Mouse (Mus musculus) megakaryocyte, adult 5-6 weeks (primary cell): ENCODE measurements around the gene Lrrk2. TPM values are rescaled to one million over a fixed set of nuclear protein-coding genes. Genes with fewer than 3 reads are reported as not detected.
A peak's percentile ranks its signal among the peaks of the same experiment; 100 is the strongest.

Experiments used
- ATAC-seq: 2 replicates; pipeline ENCODE4 v1.8.0; 2016; ENCODE audit warnings: mild to moderate bottlenecking, inconsistent platforms; ENCODE audit not compliant: poor library complexity, severe bottlenecking
- total RNA-seq, 2 experiments: library from RNA; stranded (forward) in 1 of 2; stranded (reverse) in 1 of 2; fragments of 153-499, 151-499 nt in 1 of 2; fragments of 221-1000, 200-1000 nt in 1 of 2; gene quantifications; 2 replicates each; pipeline versions ENCODE4 v1.2.3 to v1.2.4; 2015 to 2017

Lrrk2 gene
- total RNA-seq, 2 experiments from 2014 or later, result 69.0 to 80.1 TPM

DNA sequence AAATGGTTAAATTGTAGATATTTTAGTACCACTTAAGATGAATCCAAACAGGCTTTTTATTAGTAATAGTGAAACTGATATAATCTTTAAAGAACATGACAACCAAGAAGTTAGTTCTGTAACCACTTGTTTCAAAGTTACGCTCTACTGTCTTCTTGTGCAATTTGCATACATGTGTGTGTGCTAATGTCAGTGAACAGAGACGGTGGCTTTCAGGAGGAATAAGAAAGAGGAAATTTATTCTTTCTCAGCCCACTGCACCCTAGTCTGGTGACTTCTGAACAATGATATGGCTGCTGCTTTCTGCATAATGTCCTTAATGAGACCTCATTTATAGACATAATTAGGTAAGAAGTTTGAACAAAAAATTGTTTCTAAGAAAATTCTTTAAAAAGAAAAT is 7.1 kb downstream of the Lrrk2 start:
- ATAC-seq, result peak; percentile 95

DNA sequence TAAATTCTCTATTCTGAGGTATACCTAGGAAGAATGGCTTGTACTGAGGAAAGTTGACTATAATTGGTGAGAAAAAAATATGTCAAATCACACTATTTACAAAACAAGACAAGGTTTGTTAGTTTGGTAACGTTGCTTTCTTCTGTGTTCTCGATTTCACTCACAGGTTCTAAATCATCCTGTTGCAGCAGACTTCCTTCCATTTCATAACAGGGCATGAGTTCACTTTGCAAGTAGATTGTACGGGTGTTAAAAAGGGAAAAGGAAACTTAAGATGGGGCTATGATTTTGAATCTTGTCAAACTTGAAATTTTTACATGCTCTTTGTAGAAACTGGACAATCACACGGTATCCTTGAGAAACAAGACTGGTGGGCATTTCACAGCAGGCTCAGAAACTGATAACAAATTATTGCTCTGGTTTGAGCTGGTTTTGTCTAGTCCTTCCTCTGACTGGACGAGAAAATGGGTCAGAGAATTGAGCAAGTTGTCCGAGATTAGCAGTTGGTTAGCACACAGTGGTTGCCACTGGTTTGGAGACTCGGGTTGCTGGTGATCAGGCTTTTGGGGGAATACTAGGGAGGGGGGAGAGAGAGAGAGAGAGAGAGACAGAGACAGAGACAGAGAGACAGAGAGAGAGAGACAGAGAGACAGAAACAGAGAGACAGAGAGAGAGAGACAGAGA is 13.0 kb downstream of the Lrrk2 start:
- peak; percentile 93 for ATAC-seq

DNA sequence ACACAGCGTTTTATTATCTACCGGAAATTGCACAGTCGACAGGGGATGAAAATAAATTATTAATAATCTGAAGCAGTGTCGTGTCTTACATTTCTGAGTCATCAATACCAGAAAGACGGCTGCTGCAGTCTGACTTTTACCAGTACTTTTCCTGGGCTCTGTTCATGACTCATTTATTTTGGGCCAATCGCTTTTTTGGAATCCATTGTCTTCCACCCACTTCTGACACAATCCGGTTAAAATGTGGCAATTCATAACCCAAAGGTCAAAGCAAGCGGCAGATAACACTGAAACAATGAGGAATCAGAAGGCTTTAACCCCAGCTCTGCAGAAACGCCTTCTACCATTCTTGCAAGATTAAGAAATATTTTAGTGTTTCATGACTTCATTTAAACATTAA is 17.7 kb downstream of the Lrrk2 start:
- ATAC-seq, result no peak

DNA sequence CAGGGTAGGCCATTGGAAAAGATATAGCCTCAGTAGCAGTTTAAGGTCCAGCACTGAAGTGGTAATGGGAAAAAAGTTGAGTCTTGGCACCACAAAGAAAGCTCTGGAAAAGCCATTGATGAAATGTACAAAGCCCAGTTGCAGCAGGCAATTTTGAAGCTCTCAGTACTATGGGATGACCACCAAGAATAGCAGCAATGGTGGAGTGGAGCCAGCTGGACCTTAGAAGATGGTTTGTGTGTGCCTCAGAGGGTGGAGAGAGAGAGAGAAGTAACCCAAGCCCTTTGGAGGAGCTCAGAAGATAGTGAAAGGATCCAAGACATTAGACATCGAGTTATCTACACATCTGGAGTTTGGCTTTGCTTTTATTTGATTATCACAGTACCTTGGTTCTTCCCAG is 20.1 kb downstream of the Lrrk2 start:
- ATAC-seq, result no peak

DNA sequence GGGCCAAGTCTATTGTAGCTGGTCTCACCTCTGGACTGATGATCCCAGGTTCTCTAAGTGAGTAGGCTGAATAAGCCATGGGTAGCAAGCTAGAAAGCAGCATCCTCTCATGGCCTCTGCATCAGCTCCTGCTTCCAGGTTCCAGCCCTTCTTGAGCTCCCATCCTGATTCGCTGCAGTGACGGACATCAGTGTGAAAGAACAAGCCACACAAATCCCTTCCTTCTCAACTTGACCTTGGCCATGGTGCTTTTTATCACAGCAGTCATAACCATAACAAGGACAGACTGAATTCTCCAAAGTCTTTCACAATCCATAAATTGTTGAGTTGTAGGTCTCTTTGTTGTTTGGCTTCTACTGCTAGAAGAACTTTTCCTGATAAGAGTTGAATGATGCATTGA is 20.9 kb downstream of the Lrrk2 start:
- ATAC-seq, result no peak

DNA sequence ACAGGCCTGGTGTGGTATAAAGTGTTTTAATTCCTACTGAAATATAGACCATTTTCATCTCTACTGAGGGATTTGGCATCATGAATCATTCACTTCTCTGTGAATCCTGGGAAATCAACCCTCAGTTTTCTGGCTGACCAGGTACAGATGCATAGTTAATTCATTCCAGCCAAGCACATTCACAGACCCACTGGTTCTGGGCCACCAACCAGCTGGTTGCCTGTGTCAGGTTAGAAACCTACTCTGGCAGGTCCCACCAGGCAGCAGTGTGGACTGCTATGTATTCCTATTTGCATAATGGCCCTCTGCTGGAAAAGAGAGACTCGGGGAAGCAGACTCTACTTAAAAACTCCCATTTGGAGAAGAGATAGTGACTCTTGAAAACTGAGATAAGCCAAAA is 27.9 kb downstream of the Lrrk2 start:
- ATAC-seq, result no peak

DNA sequence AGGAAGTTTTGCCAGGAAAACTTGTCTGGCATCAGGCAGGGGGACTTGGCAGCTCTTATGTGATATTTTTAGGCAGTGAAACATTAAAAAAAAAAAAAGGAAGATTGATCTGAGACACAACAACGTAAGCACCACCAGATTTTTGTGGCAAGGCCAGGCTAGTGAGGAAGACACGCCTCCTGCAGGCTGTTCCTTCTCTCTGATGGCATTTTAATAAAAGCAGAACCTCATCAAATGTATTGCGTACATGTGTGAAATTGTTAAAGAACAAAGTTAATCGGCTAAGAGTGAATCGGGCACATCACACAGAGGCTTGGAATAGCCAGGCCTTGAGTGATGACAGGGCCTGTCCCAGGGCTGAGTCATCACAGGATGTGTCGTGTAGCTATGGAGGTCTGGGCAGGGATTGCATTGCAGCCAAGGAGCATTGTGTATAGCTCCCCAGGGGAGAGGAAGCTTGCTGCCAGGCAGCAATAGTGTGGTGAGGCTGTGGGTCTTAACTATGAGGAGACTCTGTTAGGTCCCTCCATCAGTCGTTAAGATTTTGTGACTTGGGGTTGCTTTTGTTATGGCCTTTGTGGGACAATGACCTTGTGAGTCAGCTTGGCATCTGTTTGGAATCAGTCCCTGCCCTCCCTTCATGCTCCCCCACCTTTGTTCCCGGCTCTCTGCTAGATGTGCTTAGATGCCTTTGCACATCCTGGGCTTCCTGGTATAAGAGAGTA is 30.2 kb downstream of the Lrrk2 start:
- ATAC-seq, result peak; percentile 94

DNA sequence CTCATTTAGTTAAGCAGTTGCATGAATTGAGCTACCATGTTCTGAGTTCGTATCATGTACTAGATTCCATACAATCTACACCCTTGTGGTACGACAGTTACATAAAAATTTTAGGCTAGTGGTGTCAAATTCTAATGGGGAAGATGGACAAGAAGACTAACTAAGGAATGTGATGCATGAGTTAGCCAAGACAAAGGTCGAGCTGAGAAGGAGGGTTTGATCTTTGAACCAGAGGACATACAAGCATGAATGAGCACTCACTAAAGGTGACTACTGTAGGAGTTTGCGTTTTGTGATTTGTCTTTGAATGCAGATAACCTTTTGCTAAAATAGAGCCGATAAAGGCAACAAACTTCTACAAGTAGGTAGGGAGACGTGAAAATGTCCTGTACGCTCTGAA is 31.1 kb downstream of the Lrrk2 start:
- ATAC-seq, result no peak

DNA sequence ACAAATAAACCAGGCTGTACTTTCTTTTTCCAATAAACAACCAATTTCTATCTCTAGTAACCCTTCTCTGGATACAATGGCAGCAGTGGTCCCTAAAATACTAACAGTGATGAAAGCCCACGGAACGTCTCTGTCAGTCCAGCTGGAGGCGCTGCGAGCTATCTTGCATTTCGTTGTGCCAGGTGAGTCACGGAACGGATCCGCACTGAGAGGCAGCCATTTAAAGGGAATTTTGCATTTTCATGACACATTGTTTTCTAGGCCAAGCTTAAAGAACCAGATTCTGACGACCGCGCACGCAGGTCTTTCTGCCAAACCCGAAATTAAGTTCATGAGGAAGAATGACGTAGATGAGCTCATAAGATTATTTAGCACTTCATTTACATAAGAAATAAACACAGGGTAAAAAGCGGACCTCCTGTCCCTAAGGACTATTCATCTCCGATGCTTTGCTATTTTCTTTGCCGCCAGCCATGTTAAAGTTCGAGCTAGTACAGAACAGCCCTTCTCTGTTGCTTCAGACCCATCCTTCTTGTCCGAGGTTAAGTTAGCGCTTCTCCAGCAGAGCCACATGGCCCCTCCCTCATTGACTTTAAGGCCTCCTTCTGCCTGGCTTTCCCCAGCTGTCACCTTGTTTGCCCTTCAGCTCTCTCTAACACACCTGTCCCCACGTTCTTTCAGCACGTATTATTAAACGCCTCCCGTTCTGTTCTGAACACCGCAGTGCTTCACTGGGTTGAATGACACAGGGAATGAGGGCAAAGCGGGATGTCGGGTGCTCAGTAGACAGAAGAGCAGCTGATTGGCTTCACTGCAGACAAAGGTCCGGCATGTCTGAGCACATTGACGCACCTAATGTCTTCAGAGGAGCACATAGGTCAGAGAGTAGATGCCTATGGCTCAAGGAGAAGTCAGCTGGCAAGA is 36.5 kb downstream of the Lrrk2 start:
- ATAC-seq, result no peak

DNA sequence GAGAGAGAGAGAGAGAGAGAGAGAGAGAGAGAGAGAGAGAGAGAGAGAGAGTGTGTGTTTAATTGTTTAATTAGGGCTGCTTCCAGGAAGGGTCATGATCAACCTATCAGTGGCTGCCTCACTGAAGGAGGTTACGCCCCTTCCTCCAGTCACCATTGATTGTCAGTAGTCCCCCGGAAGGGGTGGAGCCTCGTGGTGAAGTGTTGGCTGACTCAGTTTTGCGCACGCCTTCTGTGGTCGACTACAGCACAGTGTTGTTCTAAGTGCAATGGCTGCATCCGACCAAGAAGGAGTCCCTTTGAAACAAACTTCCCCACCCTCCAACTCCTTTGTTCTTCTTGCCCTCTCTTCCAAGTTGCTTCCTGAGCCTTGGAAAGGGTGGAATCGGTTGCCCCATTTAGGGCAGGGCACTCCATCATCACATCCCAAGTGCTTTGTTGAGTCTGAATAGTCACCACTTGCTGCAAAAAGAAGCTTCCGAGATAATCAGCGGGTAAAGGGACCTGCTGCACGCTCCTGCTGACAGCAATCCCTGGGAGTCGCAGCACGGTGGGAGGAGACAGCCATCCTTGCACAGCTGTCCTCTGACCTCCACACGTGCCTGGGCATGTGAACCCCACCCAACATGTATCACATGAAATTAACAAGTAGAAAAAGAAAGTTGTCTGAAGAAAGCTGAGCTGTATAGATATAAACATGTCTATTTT is 62.4 kb downstream of the Lrrk2 start:
- no peak for ATAC-seq

DNA sequence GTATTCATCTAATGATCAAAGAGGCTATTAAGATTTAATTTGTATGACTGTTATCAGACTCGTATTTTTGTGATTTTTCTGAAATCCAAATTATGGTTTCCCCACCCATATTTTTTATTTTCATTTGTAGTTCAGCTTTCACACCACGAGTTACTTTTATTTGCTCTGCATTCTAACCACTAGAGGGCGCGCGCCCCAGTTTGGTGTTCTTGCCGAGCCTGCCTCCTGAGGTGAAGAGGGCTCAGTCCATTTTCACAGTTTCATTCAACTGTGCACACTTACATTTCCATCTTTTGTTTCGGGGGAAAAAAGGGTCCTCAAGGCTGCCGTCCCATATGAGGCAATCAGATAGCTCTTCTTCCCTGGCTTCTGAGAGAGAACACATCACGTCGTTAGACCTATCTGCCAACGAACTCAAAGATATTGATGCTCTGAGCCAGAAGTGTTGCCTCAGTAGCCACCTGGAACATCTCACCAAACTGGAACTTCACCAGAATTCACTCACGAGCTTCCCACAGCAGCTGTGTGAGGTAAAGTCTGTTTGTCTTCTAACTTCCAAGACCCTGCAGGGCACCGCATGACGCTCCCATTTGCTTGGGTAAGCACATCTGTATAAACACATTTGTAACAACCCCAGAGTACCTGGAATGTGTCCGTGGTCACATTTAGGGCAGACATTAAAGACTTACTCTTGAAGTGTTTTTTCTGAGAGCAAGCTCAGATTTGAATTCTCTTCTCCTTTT is 64.0 kb downstream of the Lrrk2 start:
- peak; percentile 54; the same call in 1 of the 2 replicates for ATAC-seq

DNA sequence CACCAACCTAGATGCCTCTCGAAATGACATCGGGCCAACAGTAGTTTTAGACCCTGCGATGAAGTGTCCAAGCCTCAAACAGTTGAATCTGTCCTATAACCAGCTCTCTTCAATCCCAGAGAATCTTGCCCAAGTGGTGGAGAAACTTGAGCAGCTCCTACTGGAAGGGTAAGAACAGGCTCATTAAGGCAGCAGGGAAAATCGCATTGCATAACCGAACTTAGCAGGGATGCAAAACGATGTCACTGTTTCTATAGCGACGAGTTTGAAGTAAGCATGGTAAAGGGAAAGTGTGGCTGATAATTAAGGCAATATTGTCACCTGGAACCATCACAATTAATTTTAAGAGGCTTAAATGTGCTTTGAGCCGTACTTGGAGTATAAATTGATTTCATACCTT is 65.8 kb downstream of the Lrrk2 start:
- ATAC-seq, result no peak

DNA sequence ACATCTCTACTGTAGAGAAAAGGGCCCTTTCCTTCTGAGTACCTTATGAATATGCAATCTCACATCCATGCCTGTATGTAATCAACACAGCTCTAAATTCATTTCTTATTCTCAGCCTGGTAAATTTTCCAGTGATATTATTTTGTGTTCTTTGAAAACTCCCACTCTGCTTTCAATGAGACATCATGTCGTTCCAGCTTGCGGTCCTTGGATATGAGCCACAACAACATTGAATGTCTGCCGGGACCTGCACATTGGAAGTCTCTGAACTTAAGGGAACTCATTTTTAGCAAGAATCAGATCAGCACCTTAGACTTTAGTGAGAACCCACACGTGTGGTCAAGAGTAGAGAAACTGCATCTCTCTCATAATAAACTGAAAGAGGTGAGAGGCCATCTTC is 72.5 kb downstream of the Lrrk2 start:
- ATAC-seq, result no peak

DNA sequence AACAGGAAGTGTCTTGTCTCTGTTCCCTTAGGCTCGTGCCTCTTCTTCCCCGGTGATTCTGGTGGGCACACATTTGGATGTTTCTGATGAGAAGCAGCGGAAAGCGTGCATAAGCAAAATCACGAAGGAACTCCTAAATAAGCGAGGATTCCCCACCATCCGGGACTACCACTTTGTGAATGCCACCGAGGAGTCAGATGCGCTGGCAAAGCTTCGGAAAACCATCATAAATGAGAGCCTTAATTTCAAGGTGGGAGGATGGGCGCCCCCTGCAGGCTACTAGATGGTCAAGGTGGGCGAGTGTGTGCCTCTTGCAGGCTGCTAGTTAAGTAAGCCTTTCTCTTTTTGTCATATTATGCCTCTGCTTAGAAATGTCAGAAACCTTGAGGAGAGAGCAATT is 79.1 kb downstream of the Lrrk2 start:
- no peak for ATAC-seq

DNA sequence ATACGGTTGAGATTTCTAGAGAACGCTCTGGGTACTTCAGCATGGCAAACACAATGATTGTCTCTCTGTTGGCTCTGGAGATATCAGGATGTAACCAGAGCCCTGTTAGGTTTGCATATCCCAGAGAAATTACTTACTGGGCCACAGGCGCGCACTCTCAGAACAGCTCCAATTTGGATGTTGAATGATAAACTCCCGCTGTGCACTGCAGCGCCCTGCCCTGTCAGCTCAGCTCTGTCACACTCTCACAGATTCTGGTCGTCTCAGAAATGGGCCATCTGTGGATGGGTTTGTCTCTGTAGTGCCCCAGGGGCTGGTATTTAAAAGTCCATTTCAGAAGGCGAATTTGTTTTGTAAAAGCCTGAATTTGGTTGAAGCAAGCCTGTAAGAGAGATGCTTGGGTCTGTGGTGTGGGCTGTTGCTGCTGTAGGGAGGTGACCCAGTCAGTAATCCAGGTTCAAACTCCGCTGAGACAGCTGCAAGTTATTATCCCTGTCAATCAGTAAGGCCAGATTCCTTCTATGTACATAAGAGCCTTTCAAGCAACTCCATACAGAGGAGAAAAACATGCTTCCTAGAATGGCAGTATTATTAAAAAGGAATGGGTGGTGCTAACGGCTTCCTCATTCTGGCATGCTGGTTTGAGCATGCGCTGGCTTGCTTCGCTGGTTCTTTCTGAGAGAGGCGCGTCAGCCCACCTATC is 80.6 kb downstream of the Lrrk2 start:
- ATAC-seq, result no peak

DNA sequence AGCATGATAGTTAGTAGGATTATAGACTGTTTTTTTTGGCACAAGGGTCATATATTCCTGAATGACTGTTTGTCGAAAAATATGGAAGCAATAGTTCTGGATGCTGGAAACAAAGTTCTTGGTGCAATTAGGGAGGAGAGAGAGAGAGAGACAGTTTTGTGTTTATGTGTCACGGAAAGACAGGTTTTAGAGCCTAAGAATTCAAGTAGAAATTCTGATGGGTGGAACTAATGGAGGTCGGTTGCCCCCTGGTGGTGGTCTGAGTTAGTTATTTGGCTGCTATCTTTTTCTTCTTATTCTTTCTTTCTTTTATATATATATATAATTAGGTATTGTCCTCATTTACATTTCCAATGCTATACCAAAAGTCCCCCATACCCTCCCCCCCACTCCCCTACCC is 81.6 kb downstream of the Lrrk2 start:
- ATAC-seq, result no peak

DNA sequence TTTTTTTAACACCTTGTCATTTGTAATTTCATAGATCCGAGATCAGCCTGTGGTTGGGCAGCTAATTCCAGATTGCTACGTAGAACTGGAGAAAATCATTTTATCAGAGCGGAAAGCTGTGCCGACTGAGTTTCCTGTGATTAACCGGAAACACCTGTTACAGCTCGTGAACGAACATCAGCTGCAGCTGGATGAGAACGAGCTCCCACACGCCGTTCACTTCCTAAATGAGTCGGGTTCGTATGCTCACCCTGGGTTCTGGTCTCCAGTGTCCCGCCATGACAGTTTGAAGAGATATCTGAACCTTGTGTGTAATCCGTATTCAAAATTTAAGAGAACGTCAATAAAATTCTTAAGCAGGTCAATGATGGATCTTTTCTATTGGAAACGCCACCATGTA is 82.8 kb downstream of the Lrrk2 start:
- no peak for ATAC-seq

DNA sequence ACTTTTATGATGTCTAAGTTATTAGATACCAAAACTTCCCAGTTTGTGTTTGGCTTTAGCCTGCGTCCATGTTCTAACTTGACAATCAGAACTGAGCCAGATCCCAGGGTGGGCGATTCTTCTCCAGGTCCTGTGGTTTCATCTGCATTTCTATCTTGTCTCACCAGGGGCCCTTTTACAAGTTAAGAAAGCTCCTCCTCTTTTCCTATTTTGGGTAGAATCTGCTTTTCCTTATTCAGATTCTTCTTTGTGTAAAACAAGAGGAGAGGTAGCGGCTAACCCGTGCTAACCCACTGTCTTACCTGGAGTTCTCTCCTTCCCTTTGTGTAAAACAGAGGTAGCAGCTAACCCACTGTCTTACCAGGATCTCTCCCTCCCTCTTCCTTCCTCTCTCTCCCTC is 99.1 kb downstream of the Lrrk2 start:
- no peak for ATAC-seq

DNA sequence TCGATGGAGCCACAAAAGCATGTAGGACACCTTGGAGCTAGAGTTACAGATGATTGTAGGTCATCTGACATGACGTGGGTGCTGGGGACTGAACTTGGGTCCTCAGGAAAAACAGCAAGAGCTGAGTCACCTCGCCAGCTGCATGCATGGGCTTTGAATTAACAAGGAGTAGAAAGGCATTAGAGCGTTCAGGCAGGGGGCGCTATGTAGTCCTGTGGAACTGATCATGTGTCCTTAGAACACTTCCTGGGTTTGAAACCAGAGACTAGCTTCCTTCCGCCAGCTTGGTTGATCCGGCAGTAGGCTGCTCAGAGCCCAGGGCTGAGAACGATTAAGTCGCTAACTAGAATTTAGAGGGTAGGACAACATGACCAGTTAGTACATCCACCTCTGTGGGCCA is 106.2 kb downstream of the Lrrk2 start:
- ATAC-seq, result no peak

DNA sequence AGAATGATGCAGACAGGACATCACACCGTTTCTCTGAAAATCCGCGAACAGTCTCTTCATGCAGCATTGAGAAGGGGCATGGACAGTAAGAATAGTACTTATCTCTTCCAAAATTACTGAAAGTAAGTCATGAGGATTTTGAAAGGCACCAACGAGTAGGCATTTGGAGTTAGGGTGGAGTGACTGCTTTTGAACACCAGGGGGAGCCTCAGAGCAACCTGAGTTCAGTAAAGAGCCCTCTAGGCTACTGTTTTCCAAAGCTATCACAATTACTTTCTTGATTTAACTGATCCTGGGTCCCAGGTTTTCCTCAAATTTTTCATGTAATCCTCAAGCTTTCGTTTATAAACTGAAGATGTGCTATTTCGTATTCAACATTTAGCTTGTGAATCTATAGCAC is 108.2 kb downstream of the Lrrk2 start:
- peak; percentile 82 for ATAC-seq
